Mouse (Mus musculus) heart, postnatal 0 days (tissue): ENCODE data around the gene T.

Experiments used
- CTCF ChIP-seq: IDR thresholded peaks from 2 replicates; pipeline ENCODE4 v1.5.1; 2016; ENCODE audit warnings: antibody characterized with exemption, control low read depth, low read depth
- EP300 ChIP-seq: IDR thresholded peaks from 2 replicates; pipeline ENCODE4 v1.6.1; 2016; ENCODE audit warnings: antibody characterized with exemption, low read depth

DNA sequence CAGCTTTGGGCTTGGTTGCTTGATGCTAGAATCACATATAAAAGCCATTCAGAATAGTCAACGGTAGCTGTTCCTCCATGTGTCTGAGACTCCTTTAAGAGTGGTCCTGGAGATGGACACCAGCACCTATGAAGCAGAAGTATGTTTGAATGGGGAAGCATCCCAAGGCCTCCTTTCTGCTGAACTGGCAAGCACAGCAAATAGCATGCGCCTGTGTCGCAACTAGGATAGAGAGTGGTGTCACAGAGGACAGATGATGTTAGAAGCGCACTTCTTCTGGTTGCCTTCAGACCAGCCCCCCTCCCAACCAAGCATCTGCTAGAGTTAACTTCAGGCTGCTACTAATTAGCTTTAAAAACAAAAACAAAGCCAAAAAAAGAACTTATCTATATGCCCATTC is 43.7 kb upstream of the T start:
- TF ChIP-seq CTCF (no peak), EP300 (no peak)
